Mouse (Mus musculus) erythroblast, embryonic 14.5 days (primary cell): ENCODE data around the gene Vav2.

Experiments used
- GATA1 ChIP-seq: IDR thresholded peaks from 2 replicates; pipeline ENCODE4 v1.6.1; 2012; ENCODE audit warnings: low read length, inconsistent platforms, mixed read lengths
- TAL1 ChIP-seq: IDR thresholded peaks from 3 replicates; pipeline ENCODE4 v1.6.1; 2012; ENCODE audit warnings: low read length, inconsistent platforms, mixed read lengths

- no peak for TF ChIP-seq TAL1
- TF ChIP-seq GATA1: no peak
These were observed 20.0 kb upstream of the Vav2 start for GRCm38 (mm10) chr2:27446812-27447211.
